Mouse (Mus musculus) left cerebral cortex, postnatal 14 days (tissue): ENCODE data around the gene Tbrg4. TPM values are rescaled to one million over a fixed set of nuclear protein-coding genes. Genes with fewer than 3 reads are reported as not detected.
A peak's percentile ranks its signal among the peaks of the same experiment; 100 is the strongest.

ENCODE experiments used
- DNase-seq, 2 experiments: peaks; one replicate each; pipeline ENCODE4 v3.0.0; 2021 to 2022; ENCODE audit warnings: low spot score in 2 of 2, mixed read lengths in 1 of 2
- intact Hi-C: fragments of 180-260 bp; cut with DNase I; formaldehyde crosslinking; loops from one replicate; pipeline ENCODE4 v1.15.1; 2025
- long read RNA-seq, 2 experiments: library from polyadenylated mRNA; stranded (forward); transcript quantifications; one replicate each; pipeline ENCODE4 v2.0.0; 2021
- total RNA-seq, 2 experiments: library from RNA; stranded (reverse); gene quantifications; 2 replicates each; pipeline ENCODE4 v1.2.3; 2021

Gene Tbrg4
- total RNA-seq, result 10 to 100 TPM; 46.4 to 47.9 TPM
- long read RNA-seq, experiment 1, transcript Tbrg4-201 (12 exons, 2,290 nt), result major isoform, 8 of 19 reads
- long read RNA-seq, experiment 1, partial matches to known transcripts, result 2 of 19 reads
- long read RNA-seq, experiment 1, other reads (novel, unspliced or antisense), result 6 of 19 reads
- long read RNA-seq, experiment 2, transcript Tbrg4-201 (12 exons, 2,290 nt), result major isoform, 5 of 18 reads
- long read RNA-seq, experiment 2, partial matches to known transcripts, result 3 of 18 reads
- long read RNA-seq, experiment 2, other reads (novel, unspliced or antisense), result 7 of 18 reads

GRCm38 (mm10) chr11:6625478-6626387, at the start of gene Tbrg4:
Gene Tbrg4 (minus strand): TSS chr11:6626067.
- peak; percentile 92 for DNase-seq
- intact Hi-C loops, result loop anchor here (10.0 kb wide), 1 partner anchor 151 kb away; the partner anchor contains the start of gene Purb

DNA sequence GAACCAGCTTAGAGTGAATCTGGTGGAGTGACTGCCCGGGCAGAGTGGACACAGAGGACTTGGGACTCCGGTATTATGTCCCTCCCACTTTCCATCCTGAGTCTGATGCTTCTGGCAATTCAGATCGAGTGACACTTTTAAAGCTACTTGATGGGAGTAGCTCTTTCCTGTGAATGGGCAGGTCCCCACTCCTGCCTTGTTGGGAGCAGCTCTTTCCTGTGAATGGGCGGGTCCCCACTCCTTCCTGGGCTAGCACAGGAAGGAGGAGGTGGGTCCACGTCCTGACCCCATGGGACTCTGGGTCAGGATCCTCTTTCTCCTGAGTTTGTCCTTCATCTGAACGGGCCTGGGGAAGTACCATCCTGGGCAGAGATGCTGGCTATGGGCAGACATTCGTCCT, 49.5 kb upstream of the Tbrg4 start:
- intact Hi-C loops, result no loop called here
- DNase-seq, result no peak

DNA sequence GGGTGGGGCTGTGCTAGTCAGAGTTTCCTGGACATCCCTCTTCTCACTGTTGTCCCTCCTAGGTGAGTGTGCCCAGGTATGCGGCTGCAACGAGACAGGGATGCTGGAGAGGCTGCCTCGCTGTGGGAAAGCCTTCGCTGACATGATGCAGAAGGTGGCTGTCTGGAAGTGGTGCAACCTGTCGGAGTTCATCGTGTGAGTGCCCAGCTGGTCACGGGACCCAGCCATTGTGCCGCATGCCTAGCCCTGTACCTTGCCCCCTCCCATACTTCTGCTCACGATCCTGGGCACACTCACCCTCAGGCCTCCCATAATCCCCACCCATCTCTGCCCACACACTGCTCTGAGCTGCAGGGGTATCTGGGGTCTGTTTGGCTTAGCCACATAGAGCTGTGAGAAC, 48.8 kb upstream of the Tbrg4 start:
- intact Hi-C loops, result no loop called here

DNA sequence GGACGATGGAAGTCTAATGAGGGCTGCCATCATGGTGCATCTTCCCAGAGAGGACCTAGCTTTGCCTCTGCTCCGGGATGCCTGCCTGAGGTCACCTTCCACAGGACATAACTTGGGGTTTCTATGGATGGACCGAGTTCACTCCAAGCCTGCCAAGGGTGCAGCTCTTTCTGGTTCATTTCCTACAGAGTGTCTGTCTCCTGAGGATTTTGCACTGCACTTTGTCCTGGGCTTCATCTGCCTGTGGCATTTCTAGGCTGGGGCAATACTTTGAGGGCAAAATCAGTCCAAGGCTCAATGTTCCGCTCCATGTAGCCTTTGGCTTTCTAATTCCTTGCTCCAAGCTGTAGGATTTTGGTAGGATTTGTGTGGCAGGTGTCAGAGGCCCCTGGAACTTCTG, 45.0 kb upstream of the Tbrg4 start:
- intact Hi-C loops, result no loop called here
- DNase-seq, result no peak

More for the DNA sequence above, 48.8 kb upstream of the Tbrg4 start:
- no peak for DNase-seq

DNA sequence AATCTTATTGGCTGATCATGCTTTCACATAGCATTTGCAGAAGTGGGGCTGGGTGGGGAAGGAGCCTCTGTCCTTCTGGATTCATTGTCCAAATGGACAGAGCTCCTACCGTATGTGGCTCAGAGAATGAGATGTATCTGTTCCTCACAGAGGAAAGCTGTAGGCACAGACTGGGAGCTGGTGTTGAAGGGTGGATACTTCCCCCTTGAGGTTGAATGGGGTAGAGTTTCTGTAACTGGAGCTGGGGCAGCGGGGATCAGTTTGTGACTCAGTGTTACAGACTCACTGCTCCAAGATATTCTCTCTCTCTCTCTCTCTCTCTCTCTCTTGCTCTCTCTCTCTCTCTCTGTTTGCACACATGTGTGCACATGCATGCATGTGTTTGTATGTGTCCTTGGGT, 44.2 kb upstream of the Tbrg4 start:
- intact Hi-C loops, result no loop called here
- DNase-seq, result no peak

GRCm38 (mm10) chr11:6669041-6669440, 43.2 kb upstream of the Tbrg4 start:
- intact Hi-C loops, result no loop called here
- DNase-seq, result no peak

GRCm38 (mm10) chr11:6666634-6667033, 40.8 kb upstream of the Tbrg4 start:
- intact Hi-C loops, result no loop called here

DNA sequence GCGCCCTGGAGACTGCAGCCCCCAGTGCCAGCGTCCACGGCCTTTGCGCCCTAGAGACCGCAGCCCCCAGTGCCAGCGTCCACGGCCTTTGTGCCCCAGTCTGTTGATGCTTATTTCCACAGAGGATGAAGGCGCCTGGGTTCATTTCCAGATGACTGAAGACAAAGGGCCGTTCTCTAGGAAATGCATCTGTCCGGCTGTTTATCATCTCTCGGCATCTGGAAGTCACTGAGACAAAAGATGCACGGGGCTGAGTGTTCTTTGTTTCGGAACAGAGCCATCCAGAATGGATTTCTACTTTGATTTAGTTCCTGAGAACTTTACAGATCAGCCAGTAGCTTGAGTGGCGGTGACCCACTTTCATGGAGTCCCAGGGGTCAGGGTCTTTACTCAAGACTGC, 35.3 kb upstream of the Tbrg4 start:
- intact Hi-C loops, result no loop called here
- DNase-seq, result no peak

More at GRCm38 (mm10) chr11:6666634-6667033, 40.8 kb upstream of the Tbrg4 start:
- DNase-seq, result no peak

GRCm38 (mm10) chr11:6658271-6658670, 32.4 kb upstream of the Tbrg4 start, which contains the start of gene Ramp3:
Gene Ramp3 (plus strand): TSS chr11:6658521.
- intact Hi-C loops, result loop anchor here (5.0 to 10.0 kb wide), 5 partner anchors 237 to 1747 kb away; partner anchors contain the start of gene Igfbp1
- DNase-seq, result peak in 1 of 2 experiments; percentile 15

DNA sequence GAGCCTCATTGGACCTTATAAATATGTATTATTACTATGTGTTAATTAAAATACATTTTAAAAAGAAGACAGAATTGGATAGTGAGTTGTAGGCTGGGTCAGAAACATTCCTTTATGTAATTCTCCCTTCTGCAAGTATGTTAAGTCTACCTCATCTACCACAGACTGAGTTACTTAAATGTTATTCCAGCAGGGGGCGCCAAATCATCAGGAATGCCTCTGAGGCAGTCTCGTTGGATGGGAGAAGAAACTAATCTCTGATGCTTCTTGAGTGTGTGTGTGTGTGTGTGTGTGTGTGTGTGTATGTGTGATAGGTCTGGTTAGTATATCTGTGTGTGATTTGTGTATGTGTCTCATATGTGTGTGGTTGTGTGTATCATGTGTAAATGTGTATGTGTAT, 29.0 kb upstream of the Tbrg4 start:
- intact Hi-C loops, result loop anchor here (1.0 to 10.0 kb wide), 6 partner anchors 114 to 1750 kb away; partner anchors contain the start of gene Igfbp1
- DNase-seq, result peak; percentile 95 to 96

GRCm38 (mm10) chr11:6652978-6653377, 27.1 kb upstream of the Tbrg4 start:
- intact Hi-C loops, result loop anchor here (10.0 kb wide), 3 partner anchors 242 to 1752 kb away; partner anchors contain the start of gene Igfbp1
- peak in 1 of 2 experiments; percentile 35 for DNase-seq

DNA sequence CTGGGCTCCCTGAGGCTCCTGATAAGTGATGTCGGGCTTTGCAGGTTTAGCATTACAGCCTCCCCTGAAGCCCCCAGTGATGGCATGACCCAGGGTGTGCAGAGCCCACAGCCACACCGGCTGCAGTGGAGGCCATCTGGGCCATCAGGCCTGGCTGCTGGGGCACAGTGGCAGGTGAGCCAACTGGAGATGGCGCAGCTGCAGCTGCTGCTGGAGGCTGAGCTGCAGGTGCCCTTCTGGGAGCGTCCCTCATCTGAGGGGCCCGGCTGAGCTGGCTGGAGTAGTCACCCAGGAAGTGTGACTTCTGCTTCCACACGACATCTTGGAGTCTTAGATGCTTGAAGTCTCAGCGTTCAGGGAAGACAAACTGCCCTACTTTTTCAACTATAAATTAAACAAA, 24.7 kb upstream of the Tbrg4 start:
- intact Hi-C loops, result loop anchor here (10.0 kb wide), 3 partner anchors 244 to 1754 kb away; partner anchors contain the start of gene Igfbp1
- no peak for DNase-seq

DNA sequence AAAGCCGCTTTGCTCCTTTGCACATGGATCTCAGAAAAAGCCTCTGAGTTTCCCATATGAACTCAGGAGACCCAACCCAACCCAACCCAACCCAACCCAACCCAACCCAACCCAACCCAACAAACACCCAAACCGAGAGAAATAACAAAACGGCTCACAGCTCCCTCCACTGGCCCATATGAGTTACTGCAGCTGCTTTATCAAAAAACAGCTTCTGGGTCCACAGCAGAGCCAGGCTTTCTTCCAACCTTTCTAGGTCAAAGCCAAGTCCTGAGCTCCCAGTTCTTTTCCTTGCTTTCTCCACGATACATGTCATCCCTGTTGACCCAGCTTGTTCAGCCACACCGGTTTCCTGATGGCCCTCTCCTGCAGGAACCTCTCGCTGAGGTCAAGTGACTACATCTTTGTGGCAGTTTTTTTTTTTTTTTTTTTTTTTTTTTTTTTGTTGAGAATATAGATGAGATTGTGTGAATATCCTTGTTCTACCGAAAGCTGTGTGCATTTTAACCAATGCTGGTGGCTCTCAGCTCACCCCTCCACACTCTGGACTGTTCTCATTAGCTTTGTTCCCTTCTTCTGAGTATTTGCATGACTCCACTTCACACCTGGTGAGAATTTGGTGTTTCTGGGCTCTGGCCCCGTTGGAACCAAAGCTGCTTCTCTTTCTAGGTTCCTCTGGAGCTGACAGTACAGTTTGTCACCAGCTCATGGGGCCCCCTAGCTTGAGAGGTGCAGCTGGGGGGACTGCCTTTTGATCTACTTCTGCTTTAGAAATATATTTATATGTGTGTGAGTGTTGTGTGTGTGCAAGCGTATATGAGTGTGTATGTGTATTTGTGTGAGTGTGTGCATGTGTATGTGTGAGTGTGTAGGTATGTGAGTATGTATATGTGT, 22.2 kb upstream of the Tbrg4 start:
- intact Hi-C loops, result no loop called here
- DNase-seq, result no peak

- DNase-seq, result no peak
Observed at GRCm38 (mm10) chr11:6644566-6644965, 18.7 kb upstream of the Tbrg4 start.

GRCm38 (mm10) chr11:6639072-6639471, 13.2 kb upstream of the Tbrg4 start:
- intact Hi-C loops, result no loop called here
- no peak for DNase-seq

More at GRCm38 (mm10) chr11:6644566-6644965, 18.7 kb upstream of the Tbrg4 start:
- intact Hi-C loops, result no loop called here

DNA sequence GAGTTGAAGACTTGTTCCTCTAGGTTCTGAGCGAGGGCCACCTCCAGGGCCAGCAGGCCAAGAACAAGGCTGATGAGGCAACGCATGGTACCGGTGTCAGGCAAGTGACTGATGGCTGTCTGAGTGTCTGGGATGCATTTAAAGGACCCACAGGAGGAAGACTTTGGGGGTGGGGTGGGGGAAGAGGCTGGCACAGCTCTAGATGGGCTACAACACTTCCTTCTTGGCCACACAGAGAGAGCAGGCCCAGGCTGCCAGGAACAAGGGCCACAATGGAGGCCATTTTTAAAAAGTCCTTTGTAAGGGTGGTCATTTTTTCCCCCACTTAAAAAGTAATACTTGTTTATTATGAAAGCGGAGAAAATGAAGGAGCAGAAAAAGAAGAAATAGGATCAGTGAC, 12.7 kb upstream of the Tbrg4 start, which contains the start of gene Wap:
Gene Wap, minus strand, starts transcription at position 101 of the 400 bp plus-strand sequence.
- no peak for DNase-seq
- intact Hi-C loops, result no loop called here

DNA sequence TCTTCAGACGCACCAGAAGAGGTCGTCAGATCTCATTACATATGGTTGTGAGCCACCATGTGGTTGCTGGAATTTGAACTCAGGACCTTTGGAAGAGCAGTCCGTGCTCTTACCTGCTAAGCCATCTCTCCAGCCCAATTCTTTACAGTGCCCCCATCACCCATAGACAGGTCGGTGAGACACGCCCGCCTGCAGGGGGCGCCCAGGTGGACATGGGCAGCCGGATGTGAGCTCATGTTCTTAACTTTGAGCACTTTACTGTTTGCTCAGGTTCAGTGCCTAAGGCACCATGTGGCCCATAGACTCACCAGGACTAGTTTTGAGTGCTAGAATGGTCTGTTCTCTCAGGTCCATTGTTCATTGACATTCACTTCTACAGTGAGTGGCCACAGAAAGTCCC, 10.3 kb upstream of the Tbrg4 start:
- intact Hi-C loops, result no loop called here
- DNase-seq, result no peak

- intact Hi-C loops, result loop anchor here (10.0 kb wide), 1 partner anchor 155 kb away; the partner anchor contains the start of gene Purb
- no peak for DNase-seq
Observed at GRCm38 (mm10) chr11:6629655-6630054, 3.8 kb upstream of the Tbrg4 start.

DNA sequence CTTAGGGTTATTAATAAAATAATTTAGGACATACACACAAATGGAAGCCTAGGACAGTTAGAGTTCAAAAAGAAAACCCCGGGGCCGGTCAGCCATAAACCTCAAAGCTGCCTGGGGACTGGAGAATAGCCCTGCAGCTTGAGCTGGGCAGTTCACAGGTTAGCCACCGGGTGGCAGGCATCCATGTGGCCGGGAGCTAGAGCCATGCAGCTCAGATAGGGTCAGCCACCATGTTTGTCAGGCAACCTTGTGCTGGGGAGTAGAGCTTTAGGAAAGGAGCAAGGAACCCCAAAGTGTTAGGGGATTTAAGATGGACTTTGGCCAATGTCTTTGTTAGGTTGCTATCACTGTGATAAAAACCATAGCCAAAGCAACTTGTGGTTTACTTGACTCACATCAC, 2.7 kb upstream of the Tbrg4 start:
- DNase-seq, result peak in 1 of 2 experiments; percentile 39
- intact Hi-C loops, result loop anchor here (10.0 kb wide), 1 partner anchor 154 kb away; the partner anchor contains the start of gene Purb
